Mouse (Mus musculus): ENCODE results near the gene Tmem132b.

DNA sequence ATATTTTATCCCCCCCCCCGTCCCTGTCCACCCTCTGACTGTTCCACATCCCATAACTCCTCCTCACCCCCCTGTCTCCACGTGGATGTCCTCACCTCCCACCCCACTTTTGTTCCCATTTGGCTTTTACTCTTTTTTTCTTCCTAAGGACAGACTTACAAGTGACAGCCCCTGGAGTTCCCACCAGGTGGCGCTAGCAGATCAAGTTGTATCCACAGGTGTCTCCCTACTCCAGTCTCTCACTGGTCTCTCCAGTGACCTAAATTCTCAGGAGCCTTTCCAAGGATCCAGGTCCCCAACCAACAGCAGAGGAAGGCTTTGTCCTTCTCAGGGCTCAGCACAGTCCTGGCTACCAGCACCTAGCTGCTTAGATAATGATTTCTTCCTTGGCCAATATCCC is 177.6 kb downstream of the Tmem132b start:
- TF ChIP-seq CTCF (IDR thresholded peaks at IDR 0.05) = no peak
- TF ChIP-seq EP300 (IDR thresholded peaks at IDR 0.05) = no peak

Data from lung, postnatal 0 days (tissue).